Mouse (Mus musculus) kidney, postnatal 4 days (tissue): Measurements from ENCODE around the gene Cpeb4.
"Not testable (repeated sequence)": the region's sequence is repeated elsewhere in the genome, so short reads cannot be mapped to it uniquely, and the experiment has no call there.

ENCODE experiments used
- DNase-seq, 2 experiments: peaks; one replicate each; pipeline ENCODE4 v3.0.0; 2021; ENCODE audit warnings: mixed read lengths in 2 of 2

Gene Cpeb4

GRCm38 (mm10) chr11:31980089-31980488, 108.1 kb downstream of the Cpeb4 start:
- DNase-seq, result not testable (repeated sequence)

GRCm38 (mm10) chr11:31981830-31982229, 109.8 kb downstream of the Cpeb4 start:
- DNase-seq, result no peak

DNA sequence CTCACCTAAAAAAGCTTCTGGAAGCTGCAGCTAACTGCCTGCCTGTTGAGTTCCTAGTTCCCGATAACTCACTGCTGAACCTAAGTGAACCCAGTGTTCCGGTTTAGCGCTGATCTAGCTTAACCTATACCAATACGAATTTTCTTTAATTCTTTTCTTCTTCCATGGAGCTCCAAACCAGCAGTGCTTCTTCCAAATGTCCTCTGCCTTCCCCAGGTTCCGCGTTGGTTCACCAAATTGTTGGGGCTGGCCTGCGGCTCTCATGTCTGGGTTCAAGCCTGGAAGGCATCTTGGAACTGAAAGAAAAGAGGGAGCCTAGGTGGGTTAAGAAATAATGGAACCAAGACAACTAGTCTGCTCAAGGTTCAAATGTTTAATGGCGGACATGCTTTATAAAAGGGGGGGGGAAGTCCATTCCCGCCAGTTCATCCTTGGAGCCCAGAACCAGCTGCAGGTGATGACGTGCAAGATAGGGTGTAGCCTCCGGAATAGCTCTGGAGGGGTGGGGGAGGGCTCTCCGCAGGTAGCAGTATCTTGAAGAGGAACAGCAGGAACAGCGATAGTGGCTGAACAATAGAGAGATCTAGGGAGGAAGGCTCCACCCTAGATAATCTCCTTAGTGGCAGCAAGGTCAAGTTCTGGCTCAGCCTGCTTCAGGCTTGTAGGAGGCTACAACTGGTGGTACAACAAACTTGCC, 110.4 kb downstream of the Cpeb4 start:
- not testable (repeated sequence) for DNase-seq

DNA sequence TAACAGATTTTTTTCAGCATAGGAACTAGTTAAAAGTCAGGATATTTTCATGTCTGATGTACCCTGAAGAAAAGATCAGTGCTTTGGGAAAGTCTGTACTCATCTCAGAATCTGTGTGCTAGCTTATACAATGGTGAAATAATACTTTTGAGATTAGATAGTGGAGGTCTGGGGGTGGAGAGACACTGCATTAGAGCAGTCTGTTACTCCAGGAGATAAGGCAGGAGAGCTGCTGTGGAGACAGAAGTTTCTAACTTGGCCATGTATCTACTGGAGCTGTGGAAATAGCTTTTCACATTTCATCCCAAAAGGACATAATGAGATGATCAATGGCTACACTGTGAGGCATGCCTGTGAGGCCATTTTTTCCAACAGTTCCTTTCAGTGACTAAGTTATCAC, 111.2 kb downstream of the Cpeb4 start:
- DNase-seq, result no peak

DNA sequence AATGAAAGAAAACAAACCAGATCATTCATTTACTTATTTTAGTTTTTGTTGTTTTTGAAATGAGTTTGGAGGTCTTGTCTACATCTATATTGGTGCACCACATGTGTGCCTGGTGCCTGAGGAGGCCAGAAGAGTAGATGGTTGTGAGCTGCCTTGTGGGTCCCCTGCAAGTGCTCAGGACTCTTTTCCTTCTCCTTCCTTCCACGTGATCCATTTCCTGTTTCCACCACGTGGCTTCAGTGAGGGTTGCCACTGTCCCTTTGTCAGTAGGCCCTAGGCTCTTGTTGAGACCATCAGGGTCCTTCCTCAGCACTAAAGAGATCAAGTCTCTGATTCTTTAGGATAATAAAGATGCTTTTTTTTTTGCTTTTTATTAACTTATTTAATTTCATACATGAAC, 112.8 kb downstream of the Cpeb4 start:
- no peak for DNase-seq
